Mouse (Mus musculus) E14TG2a.4 (cell line): Measurements from ENCODE around the gene Hoxa5.

Source experiments
- H3K27me3 ChIP-seq: 2 replicates; pipeline ENCODE4 v1.6.1; 2014; ENCODE audit warnings: low read length, control low read depth; ENCODE audit not compliant: insufficient read depth
- H3K36me3 ChIP-seq: 2 replicates; pipeline ENCODE4 v1.6.1; 2014; ENCODE audit warnings: low read length, control low read depth; ENCODE audit not compliant: insufficient read depth
- H3K4me1 ChIP-seq: replicated peaks from 2 replicates; pipeline ENCODE4 v1.6.1; 2014; ENCODE audit warnings: low read depth, low read length, control low read depth
- H3K4me3 ChIP-seq: replicated peaks from 2 replicates; pipeline ENCODE4 v1.5.1; 2014; ENCODE audit warnings: mild to moderate bottlenecking, low read length
- H3K9me3 ChIP-seq: 2 replicates; pipeline ENCODE4 v1.6.1; 2014; ENCODE audit warnings: low read length, control low read depth
- CTCF ChIP-seq: conservative IDR thresholded peaks from 2 replicates; pipeline ENCODE4 v1.5.1; 2014; ENCODE audit warnings: low read length
- NANOG ChIP-seq: IDR thresholded peaks from 2 replicates; pipeline ENCODE4 v1.6.1; 2014; ENCODE audit warnings: borderline replicate concordance, low read length, mixed read lengths
- POU5F1 ChIP-seq: IDR thresholded peaks from 2 replicates; pipeline ENCODE4 v1.6.1; 2014; ENCODE audit warnings: low read length, borderline replicate concordance

Hoxa5 gene

DNA sequence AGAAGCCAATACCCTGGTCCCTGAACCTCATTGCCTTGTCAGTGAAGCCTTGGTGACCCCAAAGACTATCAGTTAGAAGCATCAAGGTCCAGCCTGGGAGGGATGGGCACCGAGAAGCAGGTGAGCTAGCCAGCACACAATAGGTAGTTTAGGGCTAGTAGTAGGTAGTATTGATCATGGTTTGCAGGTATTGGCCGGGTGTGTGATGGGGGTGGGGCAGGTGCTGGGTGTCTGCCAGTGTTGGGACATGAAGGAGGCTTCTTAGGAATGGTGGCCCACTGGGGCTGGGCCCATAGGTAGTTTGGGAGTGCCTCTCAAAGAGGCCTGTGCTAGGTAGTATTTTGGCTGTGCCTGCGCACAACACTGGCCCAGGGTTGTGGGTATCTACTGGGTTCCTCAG lies 10.7 kb upstream of the Hoxa5 start:
- TF ChIP-seq CTCF (no peak), POU5F1 (no peak), NANOG (no peak)
- Histone ChIP-seq H3K36me3 (no peaks in the 10 kb centered on the region), H3K4me3 (no peak overlapping the region), H3K9me3 (no peaks in the 10 kb centered on the region), H3K4me1 (peaks cover 50% of the 10 kb centered on the region), H3K27me3 (peaks cover 99% of the 10 kb centered on the region)

DNA sequence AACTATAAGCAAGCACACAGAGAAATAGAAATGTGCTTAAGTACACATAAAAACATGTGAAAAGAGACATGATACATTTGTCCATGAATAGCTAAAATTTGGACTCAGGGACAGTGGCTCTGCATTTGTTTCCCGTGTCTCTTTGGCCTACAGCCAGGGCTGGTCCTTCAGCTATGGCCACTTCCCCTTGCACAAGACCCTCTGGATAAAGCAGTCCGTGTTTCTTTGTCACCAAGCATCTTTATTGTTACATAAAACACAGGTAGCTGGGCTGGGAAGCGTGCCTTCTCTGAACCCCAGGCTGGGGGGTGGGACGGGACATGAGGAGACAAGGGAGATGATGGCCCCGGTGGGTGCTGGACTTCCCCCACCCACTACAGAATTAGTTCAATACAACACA lies 9.9 kb upstream of the Hoxa5 start:
- H3K9me3 ChIP-seq = no peaks in the 10 kb centered on the region
- H3K27me3 ChIP-seq = peaks cover 99% of the 10 kb centered on the region
- TF ChIP-seq CTCF = no peak
- TF ChIP-seq POU5F1 = no peak
- TF ChIP-seq NANOG = no peak
- H3K4me1 ChIP-seq = peaks cover 51% of the 10 kb centered on the region
- no peaks in the 10 kb centered on the region for H3K36me3 ChIP-seq
- H3K4me3 ChIP-seq = no peak overlapping the region

DNA sequence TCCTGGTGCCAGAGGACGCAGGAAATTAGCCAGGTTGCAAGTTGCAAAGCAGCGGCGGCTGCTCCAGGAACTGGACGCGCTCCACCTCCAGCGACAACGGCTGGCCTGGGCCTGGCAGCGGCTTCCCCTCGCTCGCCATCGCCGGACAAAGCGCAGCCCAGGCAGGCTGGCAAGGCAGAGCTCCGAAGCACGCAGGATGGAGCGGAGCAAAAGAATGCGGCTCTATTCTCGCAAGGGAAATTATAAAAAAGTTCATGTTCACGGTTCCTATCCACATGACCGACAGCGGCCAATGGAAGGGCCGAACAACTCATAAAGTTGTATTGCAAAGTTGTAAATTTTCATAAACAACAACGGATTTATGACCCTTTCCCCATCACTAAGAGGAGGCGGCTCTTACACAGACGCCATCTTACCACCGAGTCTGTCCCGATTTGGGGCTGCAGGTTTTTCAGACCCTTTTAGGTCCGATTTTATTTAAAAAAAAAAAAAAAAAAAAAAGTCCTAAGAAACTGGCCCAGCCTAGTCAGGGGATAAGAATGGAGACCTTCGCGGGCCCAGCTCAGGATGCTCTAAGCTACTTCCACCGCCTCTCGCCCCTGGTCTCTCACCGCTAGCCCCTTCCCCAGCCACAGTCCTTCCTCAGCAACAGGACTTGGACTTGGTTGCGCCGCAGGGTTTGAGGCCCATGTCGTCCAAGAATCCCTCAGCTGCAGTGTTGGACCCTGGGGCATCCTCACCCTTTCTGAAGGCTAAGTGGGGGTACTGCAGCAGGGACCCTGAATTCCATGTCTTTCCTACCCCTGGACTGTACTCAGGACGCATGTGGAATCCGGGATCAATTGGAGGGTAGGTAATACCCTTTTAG lies 9.0 kb upstream of the Hoxa5 start, which contains the start of the genes Hoxa3 and Gm28308:
TSS of gene Hoxa3 (minus strand) at position 218 of the 868 bp plus-strand sequence.
TSS of gene Gm28308 (minus strand) at position 221 of the 868 bp plus-strand sequence.
- Histone ChIP-seq H3K27me3 (peaks cover 98% of the 10 kb centered on the region), H3K9me3 (no peaks in the 10 kb centered on the region), H3K36me3 (no peaks in the 10 kb centered on the region), H3K4me3 (peak within 1 kb of the TSS; percentile 35; the same call in 1 of the 2 replicates), H3K4me1 (peaks cover 59% of the 10 kb centered on the region)
- TF ChIP-seq POU5F1 (no peak), CTCF (no peak), NANOG (no peak)

- H3K4me3 ChIP-seq = peak overlapping the region; percentile 35; the same call in 1 of the 2 replicates
- TF ChIP-seq POU5F1 = no peak
- TF ChIP-seq CTCF = no peak
- TF ChIP-seq NANOG = no peak
- peaks cover 98% of the 10 kb centered on the region for H3K27me3 ChIP-seq
Measured at GRCm38 (mm10) chr6:52212556-52213118, 8.2 kb upstream of the Hoxa5 start.

DNA sequence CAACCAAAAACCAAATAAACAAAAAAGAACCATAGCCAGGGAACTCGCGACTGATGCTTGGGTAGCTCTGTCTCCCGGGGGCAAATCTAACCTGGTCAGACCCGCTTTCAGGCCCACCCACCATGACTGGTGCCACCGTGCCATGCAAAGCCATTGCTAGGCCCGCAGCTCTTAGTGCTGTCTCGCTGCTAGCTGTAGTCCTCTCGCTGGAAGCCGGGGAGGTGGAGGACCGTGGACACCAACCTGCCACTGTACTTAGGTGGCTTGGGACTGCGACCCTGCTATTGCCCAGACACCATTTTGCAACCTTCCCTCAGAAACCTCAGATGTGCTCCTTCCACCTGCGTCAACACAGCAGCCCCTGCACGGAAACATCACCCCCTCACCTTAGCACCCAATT lies 7.6 kb upstream of the Hoxa5 start:
- Histone ChIP-seq H3K36me3 (no peaks in the 10 kb centered on the region), H3K4me1 (peaks cover 53% of the 10 kb centered on the region), H3K4me3 (0 out of 2 replicates have a peak overlapping the region, but pooled peaks have one; percentile 26), H3K9me3 (no peaks in the 10 kb centered on the region), H3K27me3 (peaks cover 98% of the 10 kb centered on the region)
- TF ChIP-seq CTCF (no peak), POU5F1 (no peak), NANOG (no peak)

More at GRCm38 (mm10) chr6:52212556-52213118, 8.2 kb upstream of the Hoxa5 start:
- Histone ChIP-seq H3K36me3 (no peaks in the 10 kb centered on the region), H3K9me3 (no peaks in the 10 kb centered on the region), H3K4me1 (peaks cover 57% of the 10 kb centered on the region)

DNA sequence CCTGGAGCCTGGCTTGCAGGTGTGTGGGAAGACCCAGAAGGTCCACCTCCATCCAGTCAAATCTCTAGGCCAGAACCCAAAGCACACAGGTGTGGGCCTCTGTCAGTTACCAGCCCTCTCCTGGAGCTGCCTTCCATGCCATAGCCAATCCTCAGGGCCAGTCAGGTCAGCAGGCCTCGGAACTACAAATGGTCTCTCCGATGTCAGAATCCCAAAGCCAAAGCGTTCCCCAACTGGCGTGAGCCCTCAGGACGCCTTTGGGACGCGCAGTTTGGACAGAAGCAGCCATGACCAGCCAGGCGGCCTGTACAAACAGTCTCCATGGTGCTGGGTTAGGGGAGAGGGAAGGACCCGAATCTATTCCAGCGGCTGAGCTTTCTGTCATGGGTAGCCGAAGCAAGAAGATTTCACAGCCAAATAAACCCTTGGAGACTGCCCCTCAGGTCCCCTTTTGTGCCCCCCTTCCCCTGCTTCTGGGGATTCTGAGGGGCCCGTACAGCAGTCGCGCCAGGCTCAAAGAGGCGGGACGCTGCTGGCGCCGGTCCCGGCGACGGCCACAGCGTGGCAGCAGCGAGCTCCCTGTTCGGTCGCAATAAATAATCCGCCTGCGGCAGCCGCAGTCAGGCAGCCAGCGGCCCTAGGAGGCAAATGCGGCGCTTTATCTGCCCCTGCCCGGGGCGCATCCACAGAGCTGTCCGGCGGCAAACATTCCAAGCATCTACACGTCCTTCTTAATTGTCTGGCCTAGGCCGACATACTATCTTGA lies 7.0 kb upstream of the Hoxa5 start:
- no peaks in the 10 kb centered on the region for H3K9me3 ChIP-seq
- TF ChIP-seq POU5F1 = no peak
- TF ChIP-seq CTCF = no peak
- no peak for TF ChIP-seq NANOG

GRCm38 (mm10) chr6:52209685-52210046 lies 5.3 kb upstream of the Hoxa5 start:
- peaks cover 98% of the 10 kb centered on the region for H3K27me3 ChIP-seq
- H3K4me3 ChIP-seq = no peak overlapping the region
- H3K9me3 ChIP-seq = no peaks in the 10 kb centered on the region
- peaks cover 57% of the 10 kb centered on the region for H3K4me1 ChIP-seq
- no peaks in the 10 kb centered on the region for H3K36me3 ChIP-seq
- no peak for TF ChIP-seq POU5F1
- no peak for TF ChIP-seq CTCF
- TF ChIP-seq NANOG = no peak

More for the DNA sequence above, 7.0 kb upstream of the Hoxa5 start:
- peaks cover 98% of the 10 kb centered on the region for H3K27me3 ChIP-seq
- H3K36me3 ChIP-seq = no peaks in the 10 kb centered on the region
- peaks cover 50% of the 10 kb centered on the region for H3K4me1 ChIP-seq
- 0 out of 2 replicates have a peak overlapping the region, but pooled peaks have one; percentile 26 for H3K4me3 ChIP-seq

DNA sequence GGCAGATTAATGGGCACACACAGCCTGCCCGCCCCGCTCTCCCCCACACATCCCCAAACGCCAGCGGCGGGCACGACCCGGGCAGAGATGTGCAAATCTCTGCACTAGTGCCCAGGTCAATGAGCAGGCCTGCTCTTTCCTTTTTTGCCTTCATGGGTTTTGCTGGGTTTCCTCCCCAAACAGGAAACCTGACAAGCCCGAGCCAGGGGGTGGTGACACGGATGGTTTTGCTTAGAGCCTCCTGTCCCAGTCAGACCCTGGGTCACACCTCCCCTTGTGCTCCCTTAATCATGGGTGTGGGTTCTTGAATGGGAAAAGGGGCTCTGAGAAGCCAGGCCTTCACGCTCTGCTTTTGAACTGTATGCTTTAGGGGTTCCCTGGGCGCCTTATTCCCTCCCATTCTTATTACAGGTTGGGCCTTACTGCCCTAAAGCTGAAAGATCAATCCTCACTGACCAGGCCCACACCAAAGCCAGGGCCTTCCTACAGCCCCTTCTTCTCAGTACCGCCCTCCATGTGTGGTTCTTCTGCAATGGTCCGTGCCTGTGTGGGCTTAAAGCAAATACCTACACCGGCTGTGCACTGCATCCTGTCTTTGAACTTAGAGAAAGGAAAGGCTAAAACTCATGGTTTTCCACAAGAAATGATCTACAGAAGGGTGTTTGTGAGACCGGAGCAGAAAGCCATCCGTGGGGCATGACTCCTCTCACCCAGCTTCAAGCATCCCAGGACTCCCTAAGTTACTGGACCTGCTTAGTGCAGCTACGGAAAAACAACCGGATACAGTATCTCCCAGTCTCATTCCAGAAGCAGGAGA lies 4.7 kb upstream of the Hoxa5 start:
- H3K36me3 ChIP-seq = no peaks in the 10 kb centered on the region
- H3K27me3 ChIP-seq = peaks cover 98% of the 10 kb centered on the region
- no peak for TF ChIP-seq CTCF
- TF ChIP-seq POU5F1 = no peak
- no peak for TF ChIP-seq NANOG
- H3K4me1 ChIP-seq = peaks cover 61% of the 10 kb centered on the region
- H3K4me3 ChIP-seq = peak overlapping the region; percentile 52; the same call in 1 of the 2 replicates
- H3K9me3 ChIP-seq = no peaks in the 10 kb centered on the region
